Mouse (Mus musculus): Measurements from ENCODE around the gene Myo18b. TPM values are rescaled to one million over a fixed set of nuclear protein-coding genes. Genes with fewer than 3 reads are reported as not detected.

Gene Myo18b
- polyA plus RNA-seq, 1 experiment from 2014 or later = 2.0 TPM

DNA sequence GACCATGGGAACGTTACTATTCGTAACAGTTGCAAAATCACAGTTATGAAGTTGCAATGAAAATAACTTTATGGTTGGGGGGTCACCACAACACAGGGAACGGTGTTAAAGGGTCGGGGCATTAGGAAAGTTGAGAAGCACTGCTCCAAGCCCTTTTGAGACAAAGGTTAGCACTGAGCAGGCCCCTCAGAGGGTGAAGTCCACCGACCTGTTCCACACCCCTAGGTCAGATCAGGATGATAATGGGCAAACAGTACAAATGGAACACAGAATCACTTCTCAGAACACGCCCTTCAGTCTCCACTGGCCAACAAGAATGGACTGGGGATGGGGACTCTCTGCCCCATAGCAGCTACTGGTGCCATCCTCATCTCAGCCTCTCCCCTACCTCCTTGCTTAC, 23.2 kb downstream of the Myo18b start:
- Histone ChIP-seq H3K27me3 (peaks cover 30% of the 10 kb centered on the region), H3K4me2 (no peak overlapping the region), H3K9ac (no peak overlapping the region), H3K36me3 (no peaks in the 10 kb centered on the region), H3K9me3 (no peaks in the 10 kb centered on the region), H3K27ac (no peak overlapping the region), H3K4me1 (0 out of 2 replicates have a peak, but pooled peaks cover 7% of the 10 kb centered on the region), H3K4me3 (no peak overlapping the region)
- WGBS = 73% methylated on average over 6 of the region's 6 CpGs
- no peak for ATAC-seq (ENCODE audit: insufficient number of reproducible peaks, low FRiP score, low TSS enrichment, low read depth)

DNA sequence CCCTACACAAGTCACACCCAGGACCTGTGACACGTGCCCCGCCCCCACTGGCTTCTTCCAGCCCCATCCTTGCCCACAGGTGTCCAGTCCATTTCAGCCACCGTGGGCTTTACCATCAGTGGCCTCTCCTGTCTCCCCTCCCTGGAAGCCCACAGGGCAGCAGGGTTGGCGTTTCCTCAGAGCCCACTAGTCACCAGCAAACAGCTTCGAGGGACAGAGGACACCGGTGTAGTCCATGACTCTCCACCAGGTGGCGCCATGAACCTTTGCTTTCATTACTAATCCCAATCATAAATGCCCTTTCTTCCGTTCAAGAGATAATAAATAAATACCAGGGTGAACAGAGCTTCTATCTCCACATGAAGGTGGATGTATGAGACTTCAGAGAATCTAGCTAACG, 25.4 kb downstream of the Myo18b start:
- no peak overlapping the region for H3K27ac ChIP-seq
- no peak overlapping the region for H3K4me3 ChIP-seq
- H3K36me3 ChIP-seq = no peaks in the 10 kb centered on the region
- H3K9me3 ChIP-seq = no peaks in the 10 kb centered on the region
- peaks cover 40% of the 10 kb centered on the region for H3K27me3 ChIP-seq
- H3K4me1 ChIP-seq = no peaks in the 10 kb centered on the region
- no peak overlapping the region for H3K4me2 ChIP-seq
- H3K9ac ChIP-seq = no peak overlapping the region
- no peak for ATAC-seq (ENCODE audit: insufficient number of reproducible peaks, low FRiP score, low TSS enrichment, low read depth)
- WGBS = 22% methylated on average over 9 of the region's 9 CpGs

DNA sequence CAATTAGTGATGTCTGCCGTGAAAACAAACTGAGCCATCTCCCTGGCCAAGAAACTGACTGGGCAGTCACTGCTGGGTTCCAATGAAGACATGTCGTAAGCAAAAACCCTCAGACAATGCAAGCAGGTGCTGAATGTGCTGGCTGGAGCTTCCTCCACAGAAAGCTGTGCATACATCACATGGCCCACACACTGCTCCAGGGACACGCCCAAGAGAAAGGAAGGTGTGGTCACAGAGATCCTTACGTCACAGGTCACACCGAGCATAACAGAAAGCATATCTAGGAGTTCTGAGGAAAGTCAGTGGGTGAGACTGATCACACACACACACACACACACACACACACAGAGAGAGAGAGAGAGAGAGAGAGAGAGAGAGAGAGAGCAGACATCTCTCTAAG, 27.5 kb downstream of the Myo18b start:
- H3K9me3 ChIP-seq = no peaks in the 10 kb centered on the region
- ATAC-seq (ENCODE audit: insufficient number of reproducible peaks, low FRiP score, low TSS enrichment, low read depth) = no peak
- 77% methylated on average over 5 of the region's 5 CpGs for WGBS

DNA sequence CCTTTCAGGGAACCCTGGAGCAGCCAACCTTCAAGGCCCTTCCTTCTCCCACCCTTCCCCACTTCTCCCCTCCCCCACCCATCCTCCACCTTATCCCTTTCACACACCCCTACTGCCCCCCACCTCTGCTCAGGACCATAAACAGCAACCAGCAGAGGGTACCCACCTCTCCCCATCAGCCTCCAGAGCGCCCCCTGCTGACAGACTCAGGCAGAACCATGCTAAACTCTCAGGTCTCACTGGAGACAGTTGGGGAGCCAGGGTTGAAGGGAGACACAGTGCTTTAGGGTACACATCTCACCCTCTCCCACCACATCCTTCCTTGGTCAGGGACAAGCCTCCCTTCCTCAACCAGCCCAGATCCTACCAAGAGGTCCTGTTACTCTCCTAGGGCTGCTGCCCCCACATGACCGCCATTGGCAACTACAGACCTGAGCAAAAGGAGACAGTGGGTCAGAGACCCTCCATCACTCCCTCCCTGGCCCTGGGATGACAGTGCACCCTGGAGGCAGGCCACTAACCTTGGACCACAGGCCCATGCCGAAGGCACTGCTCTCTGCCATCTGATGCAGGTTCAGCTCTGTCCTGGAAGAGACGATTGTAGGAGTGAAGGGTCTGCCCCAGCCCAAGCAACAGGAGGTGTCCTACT, 31.3 kb downstream of the Myo18b start:
- Histone ChIP-seq H3K36me3 (no peaks in the 10 kb centered on the region), H3K27me3 (peaks cover 25% of the 10 kb centered on the region), H3K4me1 (no peaks in the 10 kb centered on the region), H3K4me3 (no peak overlapping the region), H3K4me2 (no peak overlapping the region), H3K9ac (no peak overlapping the region), H3K9me3 (no peaks in the 10 kb centered on the region), H3K27ac (no peak overlapping the region)
- ATAC-seq (ENCODE audit: insufficient number of reproducible peaks, low FRiP score, low TSS enrichment, low read depth) = no peak
- WGBS = 43% methylated on average over 4 of the region's 4 CpGs

More for the DNA sequence above, 27.5 kb downstream of the Myo18b start:
- Histone ChIP-seq H3K27ac (no peak overlapping the region), H3K4me3 (no peak overlapping the region), H3K36me3 (no peaks in the 10 kb centered on the region), H3K4me2 (no peak overlapping the region), H3K4me1 (no peaks in the 10 kb centered on the region), H3K9ac (no peak overlapping the region), H3K27me3 (peaks cover 38% of the 10 kb centered on the region)

DNA sequence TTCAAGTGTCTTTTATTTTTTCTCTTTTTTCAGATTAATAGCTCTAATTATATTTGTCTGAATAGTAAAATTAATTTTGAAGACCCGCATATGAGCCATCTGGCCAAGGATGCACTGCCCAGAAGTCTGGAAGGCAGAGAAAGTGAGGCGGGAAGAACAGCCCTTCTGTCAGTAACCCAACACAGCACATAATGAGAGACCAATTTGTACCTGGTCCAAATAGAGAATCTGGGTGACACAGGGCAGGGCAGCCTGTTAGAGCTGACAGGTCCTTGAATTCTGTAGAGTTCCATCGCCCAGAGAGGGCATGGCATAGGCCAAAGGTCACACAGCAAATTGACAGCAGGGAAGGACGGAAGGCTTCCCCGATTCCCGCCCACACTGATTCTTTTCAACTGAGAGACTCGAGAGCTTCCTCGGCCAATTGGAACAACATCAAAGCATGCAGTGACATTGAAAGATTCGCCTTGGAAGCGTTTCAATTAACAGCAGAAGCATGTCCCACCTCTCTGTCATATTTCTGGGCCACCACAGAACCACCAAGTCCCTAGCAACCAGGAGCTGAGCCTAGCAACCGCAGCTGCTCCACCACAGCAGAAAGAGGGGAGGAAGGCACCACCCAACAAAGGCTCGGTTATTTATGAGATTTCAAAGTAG, 36.7 kb downstream of the Myo18b start:
- Histone ChIP-seq H3K27me3 (peaks cover 3% of the 10 kb centered on the region), H3K9ac (no peak overlapping the region), H3K4me3 (no peak overlapping the region), H3K36me3 (no peaks in the 10 kb centered on the region), H3K9me3 (no peaks in the 10 kb centered on the region), H3K4me1 (peaks cover 3% of the 10 kb centered on the region; the same call in 1 of the 2 replicates), H3K27ac (no peak overlapping the region), H3K4me2 (no peak overlapping the region)
- ATAC-seq (ENCODE audit: insufficient number of reproducible peaks, low FRiP score, low TSS enrichment, low read depth) = no peak
- WGBS = 49% methylated on average over 12 of the region's 12 CpGs

DNA sequence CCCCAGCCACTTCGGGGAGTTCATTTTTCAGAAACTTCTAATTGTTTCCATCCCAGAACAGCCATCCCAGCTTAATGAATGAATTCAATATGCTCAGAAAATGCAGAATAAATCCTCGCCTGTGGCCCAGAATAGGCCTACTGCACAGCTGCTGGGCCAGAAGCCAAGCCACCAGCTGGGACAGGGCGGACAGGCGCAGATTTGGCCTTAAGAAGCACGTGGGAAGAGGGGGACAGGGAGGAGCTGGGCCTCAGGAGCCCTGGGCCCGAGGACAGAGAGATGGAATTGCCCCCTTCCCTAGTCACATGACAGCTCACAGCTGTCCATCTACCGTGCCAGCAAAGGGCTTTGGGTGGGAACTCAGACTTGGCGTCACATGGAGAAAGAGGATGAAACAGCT, 43.0 kb downstream of the Myo18b start:
- no peaks in the 10 kb centered on the region for H3K36me3 ChIP-seq
- H3K4me1 ChIP-seq = peaks cover 38% of the 10 kb centered on the region
- no peak overlapping the region for H3K9ac ChIP-seq
- H3K27me3 ChIP-seq = peaks cover 19% of the 10 kb centered on the region
- no peak overlapping the region for H3K4me3 ChIP-seq
- H3K4me2 ChIP-seq = no peak overlapping the region
- ATAC-seq (ENCODE audit: insufficient number of reproducible peaks, low FRiP score, low TSS enrichment, low read depth) = peak; percentile 79
- no peaks in the 10 kb centered on the region for H3K9me3 ChIP-seq
- H3K27ac ChIP-seq = peak overlapping the region; percentile 68
- WGBS = 21% methylated on average over 8 of the region's 8 CpGs

DNA sequence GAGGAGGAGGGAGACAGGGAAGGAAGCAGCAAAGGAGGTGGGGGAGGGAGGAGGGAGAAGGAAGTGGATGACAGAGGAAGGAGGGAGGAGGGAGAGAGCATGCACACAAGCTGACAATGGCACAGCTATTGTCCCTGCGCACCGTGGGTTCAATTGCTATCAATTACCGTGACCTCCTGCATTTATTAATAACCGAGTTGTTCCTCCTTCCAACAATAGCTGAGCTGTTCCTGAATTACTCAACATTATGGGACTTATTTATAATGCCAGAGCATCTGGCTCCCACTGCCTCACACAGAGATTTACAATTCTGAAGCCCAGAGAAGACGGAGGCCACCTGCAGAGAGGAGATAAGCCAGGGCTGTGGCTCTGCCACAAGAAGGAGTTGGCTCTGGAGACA, 44.8 kb downstream of the Myo18b start:
- Histone ChIP-seq H3K27me3 (peaks cover 32% of the 10 kb centered on the region), H3K4me1 (peaks cover 41% of the 10 kb centered on the region), H3K9me3 (no peaks in the 10 kb centered on the region), H3K36me3 (no peaks in the 10 kb centered on the region), H3K27ac (no peak overlapping the region), H3K4me3 (no peak overlapping the region), H3K9ac (no peak overlapping the region), H3K4me2 (no peak overlapping the region)
- no peak for ATAC-seq (ENCODE audit: insufficient number of reproducible peaks, low FRiP score, low TSS enrichment, low read depth)
- 21% methylated on average over 5 of the region's 5 CpGs for WGBS

DNA sequence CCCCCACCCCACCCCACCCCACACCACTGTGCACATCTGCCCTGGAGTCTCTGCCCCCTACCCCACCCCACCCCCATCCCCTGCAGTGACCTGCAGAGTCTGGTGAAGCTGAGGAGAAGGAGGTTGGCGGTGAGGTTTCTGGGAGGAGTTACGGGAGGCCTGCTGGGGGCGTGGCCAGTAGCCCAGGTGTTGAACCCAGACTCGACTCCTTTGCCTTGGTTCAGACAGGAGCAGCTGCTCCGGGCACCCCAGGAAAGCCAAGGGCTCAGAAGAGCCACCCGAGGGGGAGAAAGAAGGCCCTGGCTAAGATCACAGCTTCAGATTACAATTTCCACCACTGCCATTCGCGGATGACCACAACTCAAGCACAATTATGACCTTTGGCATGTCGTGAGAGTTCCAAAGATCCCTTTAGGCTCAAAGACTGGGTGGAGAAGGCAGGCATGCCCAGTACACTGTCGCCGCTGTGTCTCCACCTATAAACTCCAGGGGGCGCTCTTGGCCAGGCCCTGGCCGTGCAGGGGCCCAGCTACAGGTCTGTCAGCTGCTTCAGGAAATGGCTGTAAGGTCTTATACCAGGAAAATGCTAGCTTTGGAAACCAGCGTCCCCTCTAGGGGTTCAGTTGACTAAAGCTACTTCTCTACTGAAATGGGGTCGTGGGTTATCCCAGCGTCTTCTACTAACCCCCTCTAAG, 47.4 kb downstream of the Myo18b start:
- Histone ChIP-seq H3K4me3 (no peak overlapping the region), H3K9ac (no peak overlapping the region), H3K36me3 (no peaks in the 10 kb centered on the region), H3K4me2 (0 out of 2 replicates have a peak overlapping the region, but pooled peaks have one; percentile 5), H3K27me3 (peaks cover 29% of the 10 kb centered on the region), H3K9me3 (no peaks in the 10 kb centered on the region), H3K4me1 (peaks cover 41% of the 10 kb centered on the region), H3K27ac (no peak overlapping the region)
- ATAC-seq (ENCODE audit: insufficient number of reproducible peaks, low FRiP score, low TSS enrichment, low read depth) = no peak
- 4% methylated on average over 16 of the region's 16 CpGs for whole genome bisulfite sequencing

DNA sequence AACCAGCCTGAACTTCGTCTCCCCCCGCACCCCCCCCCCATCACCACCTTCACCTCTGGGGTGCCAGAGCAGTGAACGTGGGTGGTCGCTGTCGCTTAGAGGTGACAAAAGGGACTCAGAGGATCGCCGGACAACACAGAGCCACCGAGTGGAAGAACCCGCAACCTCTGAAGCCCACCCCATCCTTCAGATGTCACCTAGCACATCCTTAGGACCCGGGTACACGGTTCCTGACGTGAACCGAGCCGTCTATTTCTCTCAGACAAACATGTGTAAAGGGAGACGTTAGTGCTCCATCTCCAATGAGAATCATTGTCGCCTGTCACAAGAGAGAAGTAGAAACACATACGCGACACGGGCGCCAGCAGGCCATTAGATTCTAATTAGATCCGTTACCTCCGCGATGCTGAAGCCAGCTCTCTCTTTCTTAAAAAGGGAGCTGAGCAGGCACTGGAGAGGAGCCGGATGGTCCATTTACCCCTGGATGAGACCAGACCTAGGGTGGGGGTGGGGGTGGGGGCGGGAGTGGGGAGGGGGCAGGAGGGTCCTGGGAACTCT, 48.1 kb downstream of the Myo18b start:
- peaks cover 34% of the 10 kb centered on the region for H3K4me1 ChIP-seq
- WGBS = 11% methylated on average over 25 of the region's 25 CpGs
- H3K9me3 ChIP-seq = no peaks in the 10 kb centered on the region
- H3K27ac ChIP-seq = no peak overlapping the region
- H3K9ac ChIP-seq = no peak overlapping the region
- no peak overlapping the region for H3K4me3 ChIP-seq
- ATAC-seq (ENCODE audit: insufficient number of reproducible peaks, low FRiP score, low TSS enrichment, low read depth) = no peak
- H3K4me2 ChIP-seq = no peak overlapping the region
- H3K36me3 ChIP-seq = no peaks in the 10 kb centered on the region
- peaks cover 29% of the 10 kb centered on the region for H3K27me3 ChIP-seq

DNA sequence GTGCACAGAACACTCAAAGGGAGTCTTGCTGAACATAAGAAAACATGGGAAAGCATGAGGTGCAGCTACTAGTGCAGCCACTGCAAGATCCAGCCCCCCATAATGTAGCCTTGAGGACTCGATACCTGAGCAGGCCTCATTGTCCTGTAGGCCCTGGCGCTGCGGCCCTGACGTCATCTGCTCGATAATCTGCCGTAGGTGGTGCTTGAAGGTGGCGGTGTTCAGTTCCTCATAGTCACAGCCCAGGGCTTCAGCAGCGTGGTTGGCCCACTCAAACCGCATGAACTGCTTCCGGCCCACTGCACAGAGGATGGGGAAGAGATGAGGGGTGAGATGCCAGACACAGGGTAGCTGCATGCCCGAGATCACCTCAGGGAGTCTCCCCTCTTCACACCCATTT, 50.0 kb downstream of the Myo18b start:
- Histone ChIP-seq H3K27ac (no peak overlapping the region), H3K4me3 (no peak overlapping the region), H3K9me3 (no peaks in the 10 kb centered on the region), H3K4me2 (no peak overlapping the region), H3K27me3 (peaks cover 29% of the 10 kb centered on the region), H3K9ac (no peak overlapping the region), H3K4me1 (peaks cover 16% of the 10 kb centered on the region), H3K36me3 (no peaks in the 10 kb centered on the region)
- 85% methylated on average over 11 of the region's 11 CpGs for WGBS
- ATAC-seq (ENCODE audit: insufficient number of reproducible peaks, low FRiP score, low TSS enrichment, low read depth) = no peak

DNA sequence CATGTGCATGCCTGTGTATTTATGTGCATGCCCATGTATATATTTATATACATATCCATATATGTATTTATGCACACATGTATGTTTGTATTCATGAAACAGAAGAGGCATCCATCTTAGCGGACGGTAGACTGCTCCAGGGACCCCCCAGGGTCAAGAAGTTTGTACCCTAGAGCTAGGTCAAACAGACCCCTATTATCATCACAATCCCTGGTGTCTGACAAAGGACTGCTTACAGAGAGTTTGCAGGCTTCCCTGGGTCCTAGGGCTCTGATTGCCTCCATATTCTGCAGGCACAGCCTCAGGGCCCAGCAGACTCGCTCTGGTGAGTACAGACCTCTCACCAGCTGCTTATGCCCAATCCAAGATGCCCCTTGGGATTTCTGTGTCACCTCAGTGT, 51.7 kb downstream of the Myo18b start:
- no peaks in the 10 kb centered on the region for H3K9me3 ChIP-seq
- no peak overlapping the region for H3K27ac ChIP-seq
- H3K4me2 ChIP-seq = no peak overlapping the region
- no peaks in the 10 kb centered on the region for H3K36me3 ChIP-seq
- H3K4me3 ChIP-seq = no peak overlapping the region
- H3K27me3 ChIP-seq = peaks cover 18% of the 10 kb centered on the region
- ATAC-seq (ENCODE audit: insufficient number of reproducible peaks, low FRiP score, low TSS enrichment, low read depth) = no peak
- no peak overlapping the region for H3K9ac ChIP-seq
- WGBS = 79% methylated on average over 3 of the region's 3 CpGs
- peaks cover 15% of the 10 kb centered on the region for H3K4me1 ChIP-seq

DNA sequence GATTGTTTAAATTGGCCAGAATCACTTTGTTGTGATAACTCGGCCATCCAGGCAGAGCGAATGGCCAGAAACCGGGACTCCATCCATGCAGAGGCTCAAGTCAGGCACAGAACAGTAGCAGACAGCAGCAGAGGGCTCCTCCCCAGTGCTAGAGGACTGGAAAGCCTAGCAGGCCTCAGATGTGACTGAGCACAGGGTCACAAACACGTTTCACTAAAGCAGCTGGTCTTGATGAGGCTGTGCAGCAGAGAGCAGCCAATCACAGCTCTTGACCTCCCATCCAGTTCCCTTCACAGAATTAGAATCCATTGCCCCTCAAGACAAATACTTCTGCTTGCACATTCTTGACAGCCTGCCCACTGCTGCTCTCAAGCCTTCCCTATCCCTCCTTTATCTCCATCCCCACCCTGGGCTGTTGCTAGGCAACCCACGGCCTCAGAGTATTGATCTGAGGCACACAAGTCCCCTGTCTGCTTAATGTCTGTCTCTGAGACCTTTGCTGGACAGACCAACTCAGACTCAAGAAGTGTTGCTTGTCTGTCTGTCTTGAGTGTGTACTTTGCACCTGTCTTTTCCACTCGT, 52.4 kb downstream of the Myo18b start:
- Histone ChIP-seq H3K4me2 (no peak overlapping the region), H3K4me3 (no peak overlapping the region), H3K9ac (no peak overlapping the region), H3K27me3 (peaks cover 14% of the 10 kb centered on the region), H3K27ac (no peak overlapping the region), H3K4me1 (peaks cover 8% of the 10 kb centered on the region), H3K9me3 (no peaks in the 10 kb centered on the region), H3K36me3 (no peaks in the 10 kb centered on the region)
- ATAC-seq (ENCODE audit: insufficient number of reproducible peaks, low FRiP score, low TSS enrichment, low read depth) = no peak
- 55% methylated on average over 6 of the region's 6 CpGs for WGBS
